ENCODE assay signal across 8 mouse cellular contexts in genomic region chr10:115314582-115315452, GRCm38 (mm10). TPM values are rescaled to one million over a fixed set of nuclear protein-coding genes. Genes with fewer than 3 reads are reported as not detected.
DNase-seq lines count a peak whose midpoint lies in the region; ATAC-seq lines count a peak whose summit lies in the region.

No protein-coding gene starts in this region.

- no peaks in the 10 kb centered on the region for H3K36me3 ChIP-seq in hindbrain, embryonic 14.5 days (replicated peaks; ENCODE audit: control insufficient read depth, insufficient read depth)
- 0 out of 2 replicates have a peak, but pooled peaks cover 9% of the 10 kb centered on the region for H3K36me3 ChIP-seq in liver, embryonic 13.5 days

- peak overlapping the region; percentile 95 for H3K4me3 ChIP-seq in hindbrain, embryonic 14.5 days (replicated peaks; ENCODE audit: low read length)
- H3K4me3 ChIP-seq in liver, embryonic 13.5 days (replicated peaks), result peak overlapping the region; percentile 99

- 3% methylated on average over 31 of the region's 73 CpGs for WGBS in hindbrain, embryonic 14.5 days
- WGBS in liver, embryonic 13.5 days (ENCODE audit: insufficient replicate concordance), result under 1% methylated on average over 46 of the region's 73 CpGs

- peak overlapping the region; percentile 97 for H3K27ac ChIP-seq in hindbrain, embryonic 14.5 days
- peak overlapping the region; percentile 89 for H3K27ac ChIP-seq in liver, embryonic 13.5 days

- peak overlapping the region; percentile 70 for H3K4me2 ChIP-seq in hindbrain, embryonic 14.5 days (replicated peaks)
- peak overlapping the region; percentile 87 for H3K4me2 ChIP-seq in liver, embryonic 13.5 days

- H3K9me3 ChIP-seq in hindbrain, embryonic 14.5 days (ENCODE audit: control insufficient read depth, low read length), result no peaks in the 10 kb centered on the region
- no peaks in the 10 kb centered on the region for H3K9me3 ChIP-seq in liver, embryonic 13.5 days (replicated peaks)

- peak overlapping the region; percentile 95 for H3K9ac ChIP-seq in hindbrain, embryonic 14.5 days
- H3K9ac ChIP-seq in liver, embryonic 13.5 days, result peak overlapping the region; percentile 97

- peak; percentile 25 to 31 for DNase-seq in left cerebral cortex, adult 8-10 months (ENCODE audit: low spot score in 2 of 2)
- DNase-seq in left cerebral cortex, adult 18-20 months (ENCODE audit: low spot score in 2 of 2), result no peak
- peak; percentile 46 for DNase-seq in adipocyte (ENCODE audit: low spot score)
- peak; percentile 37 for DNase-seq in hindbrain, embryonic 14.5 days (ENCODE audit: low spot score)
- DNase-seq in liver, embryonic 13.5 days, result no peak
- DNase-seq in naive thymus-derived CD4-positive, alpha-beta T cell, adult 2 months (ENCODE audit: low read depth), result peak; percentile 85
- peak; percentile 68 to 69 for DNase-seq in thymus, postnatal 36 days

- ATAC-seq in erythroid progenitor cell, adult 5-6 weeks (replicated peaks; ENCODE audit: low FRiP score, poor library complexity, severe bottlenecking), result peak; percentile 50
- ATAC-seq in hindbrain, embryonic 14.5 days (ENCODE audit: low FRiP score), result peak; percentile 73; the same call in 1 of the 2 replicates
- ATAC-seq in liver, embryonic 13.5 days (ENCODE audit: low read depth), result peak; percentile 77

- peaks cover 38% of the 10 kb centered on the region for H3K4me1 ChIP-seq in hindbrain, embryonic 14.5 days (replicated peaks; ENCODE audit: control insufficient read depth, insufficient read depth, low read length)
- H3K4me1 ChIP-seq in liver, embryonic 13.5 days (replicated peaks), result peaks cover 46% of the 10 kb centered on the region

- no peaks in the 10 kb centered on the region for H3K27me3 ChIP-seq in hindbrain, embryonic 14.5 days (ENCODE audit: control insufficient read depth, insufficient read depth, low read length)
- no peaks in the 10 kb centered on the region for H3K27me3 ChIP-seq in liver, embryonic 13.5 days

RNA-seq across cellular contexts. Expression of gene Rab21, which starts 0.6 kb away (rescaled TPM):
- 10 to 100 TPM; 51.5 to 59.0 (median 55.1) TPM for total RNA-seq in left cerebral cortex, adult 8-10 months (2022)
- total RNA-seq in left cerebral cortex, adult 18-20 months (2021), result 10 to 100 TPM; 54.4 to 54.8 TPM
- total RNA-seq in erythroid progenitor cell, adult 5-6 weeks (2015; ENCODE audit: low replicate concordance), result 25.2 and 45.0 TPM in 2 replicates
- 15.8 and 22.5 TPM in 2 replicates for total RNA-seq in erythroid progenitor cell, adult 5-6 weeks (2017; ENCODE audit: low replicate concordance)
- 12.1 and 13.4 TPM in 2 replicates for polyA plus RNA-seq in hindbrain, embryonic 14.5 days (2014; fragmentation: Nextera tagmentation; extraction: Ambion mirVana)
- polyA plus RNA-seq in liver, embryonic 13.5 days (2015; fragmentation: Nextera tagmentation; extraction: Ambion mirVana), result 2.4 and 2.7 TPM in 2 replicates

RNA-seq across cellular contexts. Expression of gene Tmem19, which starts 47.5 kb away (rescaled TPM):
- total RNA-seq in left cerebral cortex, adult 8-10 months (2022), result 10 to 100 TPM; 29.0 to 57.1 (median 37.9) TPM
- 10 to 100 TPM; 34.4 to 38.2 TPM for total RNA-seq in left cerebral cortex, adult 18-20 months (2021)
- total RNA-seq in erythroid progenitor cell, adult 5-6 weeks (2015; ENCODE audit: low replicate concordance), result 12.6 and 18.0 TPM in 2 replicates
- total RNA-seq in erythroid progenitor cell, adult 5-6 weeks (2017; ENCODE audit: low replicate concordance), result 6.8 and 27.8 TPM in 2 replicates
- 42.0 and 42.8 TPM in 2 replicates for polyA plus RNA-seq in hindbrain, embryonic 14.5 days (2014; fragmentation: Nextera tagmentation; extraction: Ambion mirVana)
- 10.2 and 13.4 TPM in 2 replicates for polyA plus RNA-seq in liver, embryonic 13.5 days (2015; fragmentation: Nextera tagmentation; extraction: Ambion mirVana)

Comparison
In these comparisons a context has a peak if more than half of its experiments do, and no peak if none do; other contexts are left out.
1. DNase-seq: peak in left cerebral cortex, adult 8-10 months (2 of 2), adipocyte (single experiment), hindbrain, embryonic 14.5 days (single experiment), naive thymus-derived CD4-positive, alpha-beta T cell, adult 2 months (single experiment) and thymus, postnatal 36 days (2 of 2); none in left cerebral cortex, adult 18-20 months (0 of 2) and liver, embryonic 13.5 days (single experiment).
2. Peak in every context shown above with its lines, with median percentiles within 50 percentile points of each other: ATAC-seq.